Mouse (Mus musculus): ENCODE results near the gene Tspan1. TPM values are rescaled to one million over a fixed set of nuclear protein-coding genes. Genes with fewer than 3 reads are reported as not detected.

Tspan1 gene
- polyA plus RNA-seq, 1 experiment from 2014 or later = 131 TPM

DNA sequence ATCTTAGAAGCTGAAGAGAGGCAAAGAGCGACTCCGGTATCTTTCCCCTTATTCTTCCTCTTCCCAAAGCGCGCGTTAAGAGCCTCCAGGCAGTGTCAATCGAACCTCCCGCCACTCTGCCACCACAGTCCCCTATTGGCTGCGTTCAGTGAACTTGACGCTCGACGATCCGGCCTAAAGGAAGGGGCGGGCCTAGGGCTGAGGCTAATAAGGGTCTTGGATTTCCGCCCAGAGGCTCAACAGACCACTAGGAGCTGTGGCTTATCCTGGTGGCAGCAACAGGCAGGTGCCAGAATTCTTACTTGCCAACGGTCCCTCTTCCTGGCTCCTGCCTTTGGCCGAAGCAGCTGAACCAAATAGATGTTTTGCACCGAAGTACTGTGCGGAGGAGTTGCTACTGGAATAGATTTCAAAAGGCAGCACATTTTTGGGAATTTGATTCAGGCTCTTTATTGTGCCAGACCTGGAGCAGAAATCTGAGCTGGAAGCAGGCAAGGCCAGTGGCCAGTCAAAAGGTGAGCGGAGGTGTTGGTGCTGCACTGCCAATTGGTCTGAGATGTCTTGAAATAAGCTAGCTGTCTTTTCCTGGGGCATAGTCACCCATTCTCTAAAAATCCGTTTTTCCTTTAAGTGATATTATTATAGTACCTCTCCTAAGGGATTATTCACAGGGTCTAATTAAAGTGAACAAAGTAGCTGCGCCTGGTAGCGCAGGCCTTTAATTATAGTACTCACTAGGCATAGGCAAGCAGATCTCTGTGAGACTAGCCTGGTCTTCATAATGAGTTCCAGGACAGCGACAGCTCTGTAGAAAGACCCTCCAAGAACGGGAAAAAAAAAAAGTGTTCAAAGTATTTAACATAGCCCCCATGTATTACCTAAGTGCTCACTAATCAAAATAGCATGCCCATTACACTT, 43.5 kb downstream of the Tspan1 start, which contains the start of the genes Rad54l and Pomgnt1:
Rad54l (minus strand) TSS at position 89 of the 918 bp plus-strand sequence.
Pomgnt1 (plus strand) TSS at position 239 of the 918 bp plus-strand sequence.
- Histone ChIP-seq H3K4me2 (replicated peaks; ENCODE audit: low read depth, low read length) (peak within 1 kb of the TSS; percentile 56), H3K4me1 (ENCODE audit: insufficient read depth, low read depth, low read length) (peaks cover 3% of the 10 kb centered on the region; the same call in 1 of the 2 replicates), H3K4me3 (ENCODE audit: low read depth, low read length) (peak within 1 kb of the TSS; percentile 39), H3K27me3 (replicated peaks; ENCODE audit: insufficient read depth, low read length) (no peaks in the 10 kb centered on the region), H3K9ac (replicated peaks; ENCODE audit: low read depth) (0 out of 2 replicates have a peak within 1 kb of the TSS, but pooled peaks have one; percentile 16), H3K27ac (ENCODE audit: low read length) (0 out of 2 replicates have a peak within 1 kb of the TSS, but pooled peaks have one; percentile 39), H3K9me3 (ENCODE audit: low read length) (no peaks in the 10 kb centered on the region), H3K36me3 (ENCODE audit: insufficient read depth, low read length) (no peaks in the 10 kb centered on the region)
- DNase-seq (ENCODE audit: low spot score) (peak; percentile 96), ATAC-seq (peak; percentile 99)
- TF ChIP-seq CTCF (IDR thresholded peaks at IDR 0.05) = peak; percentile 56
- no peak for TF ChIP-seq EP300 (IDR thresholded peaks at IDR 0.05)
- 4% methylated on average over 24 of the region's 24 CpGs for WGBS

DNA sequence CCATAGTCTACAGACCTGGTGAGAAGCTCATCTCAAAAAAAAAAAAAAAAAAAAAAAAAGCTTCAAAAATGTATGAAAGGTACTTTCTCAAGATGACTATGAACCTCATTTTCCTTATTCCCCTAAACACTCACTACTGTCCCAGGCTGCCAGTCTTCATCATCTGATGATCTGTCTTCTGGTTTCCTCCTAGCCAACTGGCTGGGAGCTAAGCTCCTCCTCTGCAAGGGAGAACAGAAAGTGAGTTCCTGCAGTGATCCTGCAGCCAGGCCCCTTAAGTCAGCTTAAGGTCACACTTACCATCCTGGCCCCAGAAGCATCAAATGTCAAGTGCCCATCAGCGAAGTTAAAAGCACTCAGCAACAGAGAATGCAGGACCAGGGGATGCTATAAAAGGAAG, 44.6 kb downstream of the Tspan1 start:
- H3K4me3 ChIP-seq (ENCODE audit: low read depth, low read length) = no peak overlapping the region
- no peaks in the 10 kb centered on the region for H3K9me3 ChIP-seq (ENCODE audit: low read length)
- no peak overlapping the region for H3K9ac ChIP-seq (replicated peaks; ENCODE audit: low read depth)
- WGBS = 0% methylated on average over 1 of the region's 1 CpGs
- H3K4me1 ChIP-seq (ENCODE audit: insufficient read depth, low read depth, low read length) = peaks cover 3% of the 10 kb centered on the region; the same call in 1 of the 2 replicates
- H3K4me2 ChIP-seq (replicated peaks; ENCODE audit: low read depth, low read length) = peak overlapping the region; percentile 56; the same call in 1 of the 2 replicates
- no peak for DNase-seq (ENCODE audit: low spot score)
- no peak for ATAC-seq
- H3K27me3 ChIP-seq (replicated peaks; ENCODE audit: insufficient read depth, low read length) = no peaks in the 10 kb centered on the region
- TF ChIP-seq CTCF (IDR thresholded peaks at IDR 0.05) (no peak), EP300 (IDR thresholded peaks at IDR 0.05) (no peak)
- H3K36me3 ChIP-seq (ENCODE audit: insufficient read depth, low read length) = no peaks in the 10 kb centered on the region
- no peak overlapping the region for H3K27ac ChIP-seq (ENCODE audit: low read length)

Other genes with a start within 250 kb of the Tspan1 start
- not detected in 2 replicates for gene Dmbx1, start 227.7 kb downstream of the Tspan1 start, polyA plus RNA-seq (2015; fragmentation: Nextera tagmentation; extraction: Ambion mirVana)
- gene Faah, start 149.7 kb downstream of the Tspan1 start, polyA plus RNA-seq (2015; fragmentation: Nextera tagmentation; extraction: Ambion mirVana) = 12.1 and 13.4 TPM in 2 replicates
- 33.7 and 37.9 TPM in 2 replicates for gene Nsun4, start 113.7 kb downstream of the Tspan1 start, polyA plus RNA-seq (2015; fragmentation: Nextera tagmentation; extraction: Ambion mirVana)
- gene Uqcrh, start 92.5 kb downstream of the Tspan1 start, polyA plus RNA-seq (2015; fragmentation: Nextera tagmentation; extraction: Ambion mirVana) = 423 and 444 TPM in 2 replicates
- gene Lrrc41, start 92.3 kb downstream of the Tspan1 start, polyA plus RNA-seq (2015; fragmentation: Nextera tagmentation; extraction: Ambion mirVana) = 46.1 and 49.0 TPM in 2 replicates
- 1.5 and 2.2 TPM in 2 replicates for gene Rad54l, start 43.9 kb downstream of the Tspan1 start, polyA plus RNA-seq (2015; fragmentation: Nextera tagmentation; extraction: Ambion mirVana)
- gene Pomgnt1, start 43.8 kb downstream of the Tspan1 start, polyA plus RNA-seq (2015; fragmentation: Nextera tagmentation; extraction: Ambion mirVana) = 40.7 and 40.8 TPM in 2 replicates
- gene Lurap1, start 16.3 kb downstream of the Tspan1 start, polyA plus RNA-seq (2015; fragmentation: Nextera tagmentation; extraction: Ambion mirVana) = 2.6 and 2.8 TPM in 2 replicates
- not detected in 2 replicates for gene 1700042G07Rik, start 5.8 kb upstream of the Tspan1 start, polyA plus RNA-seq (2015; fragmentation: Nextera tagmentation; extraction: Ambion mirVana)
- not detected in 2 replicates for gene Gm49337, start 5.8 kb upstream of the Tspan1 start, polyA plus RNA-seq (2015; fragmentation: Nextera tagmentation; extraction: Ambion mirVana)
- 10.0 and 11.7 TPM in 2 replicates for gene Pik3r3, start 54.0 kb upstream of the Tspan1 start, polyA plus RNA-seq (2015; fragmentation: Nextera tagmentation; extraction: Ambion mirVana)

Measured in lung, postnatal 0 days (tissue).